Mouse (Mus musculus) liver, adult 2 months (tissue): ENCODE data around the gene Edn1.

Experiments
- CTCF ChIP-seq: fragments of 200-500 bp; IDR thresholded peaks from 2 replicates; pipeline ENCODE4 v1.5.1; 2011; ENCODE audit warnings: low read depth, low read length, control low read depth
- POLR2A ChIP-seq: fragments of 200-500 bp; IDR thresholded peaks from 2 replicates; pipeline ENCODE4 v1.6.1; 2011; ENCODE audit warnings: low read length, control low read depth; ENCODE audit not compliant: insufficient read depth; ENCODE audit errors: extremely low read depth

- no peak for TF ChIP-seq POLR2A
- TF ChIP-seq CTCF = no peak
Observed at GRCm38 (mm10) chr13:42301161-42301721, at the start of gene Edn1.
